Mouse (Mus musculus) forelimb bud, embryonic 11.5 days (tissue): ENCODE measurements around the gene Ifna14.
"Not testable (repeated sequence)": the region's sequence is repeated elsewhere in the genome, so short reads cannot be mapped to it uniquely, and the experiment has no call there.

ENCODE experiments used
- DNase-seq: peaks from one replicate; pipeline ENCODE4 v3.0.0-alpha.2; 2012; ENCODE audit warnings: low read depth, low spot score

Gene Ifna14

GRCm38 (mm10) chr4:88571698-88572097 lies at the start of gene Ifna14:
TSS of gene Ifna14 (minus strand) at chr4:88571798.
- DNase-seq, result no peak

- DNase-seq, result no peak
Measured at GRCm38 (mm10) chr4:88603276-88603675, 31.7 kb upstream of the Ifna14 start, which contains the start of gene Ifna12. TSS of gene Ifna12 (minus strand) at chr4:88603376.

GRCm38 (mm10) chr4:88592285-88592684 lies 20.7 kb upstream of the Ifna14 start, which contains the start of gene Ifna9:
TSS of gene Ifna9 (minus strand) at chr4:88592385.
- no peak for DNase-seq

GRCm38 (mm10) chr4:88561791-88562190 lies 9.8 kb downstream of the Ifna14 start:
- DNase-seq, result no peak

GRCm38 (mm10) chr4:88558145-88558544 lies 13.5 kb downstream of the Ifna14 start, which contains the start of gene Ifna15:
TSS of gene Ifna15 (minus strand) at chr4:88558245.
- not testable (repeated sequence) for DNase-seq

GRCm38 (mm10) chr4:88550161-88550945 lies 21.2 kb downstream of the Ifna14 start:
- peak; percentile 61 for DNase-seq

GRCm38 (mm10) chr4:88547986-88548385 lies 23.6 kb downstream of the Ifna14 start:
- DNase-seq, result no peak

GRCm38 (mm10) chr4:88543649-88544234 lies 27.9 kb downstream of the Ifna14 start:
- peak; percentile 79 for DNase-seq

- no peak for DNase-seq
Measured at GRCm38 (mm10) chr4:88537328-88537727, 34.3 kb downstream of the Ifna14 start.

- DNase-seq, result no peak
Measured at GRCm38 (mm10) chr4:88536640-88537039, 35.0 kb downstream of the Ifna14 start.

- no peak for DNase-seq
Measured at GRCm38 (mm10) chr4:88535742-88536141, 35.9 kb downstream of the Ifna14 start.

- no peak for DNase-seq
Measured at GRCm38 (mm10) chr4:88534903-88535302, 36.7 kb downstream of the Ifna14 start.

- no peak for DNase-seq
Measured at GRCm38 (mm10) chr4:88533499-88533898, 38.1 kb downstream of the Ifna14 start.

GRCm38 (mm10) chr4:88530892-88531291 lies 40.7 kb downstream of the Ifna14 start:
- no peak for DNase-seq

GRCm38 (mm10) chr4:88530271-88530670 lies 41.3 kb downstream of the Ifna14 start:
- DNase-seq, result no peak

GRCm38 (mm10) chr4:88526379-88527049 lies 45.1 kb downstream of the Ifna14 start:
- DNase-seq, result no peak

GRCm38 (mm10) chr4:88525393-88525792 lies 46.2 kb downstream of the Ifna14 start:
- no peak for DNase-seq

GRCm38 (mm10) chr4:88523241-88523640 lies 48.4 kb downstream of the Ifna14 start:
- no peak for DNase-seq

GRCm38 (mm10) chr4:88522674-88523073 lies 48.9 kb downstream of the Ifna14 start, which contains the start of gene Ifnb1:
TSS of gene Ifnb1 (minus strand) at chr4:88522774.
- no peak for DNase-seq
